Mouse (Mus musculus) neural tube, embryonic 10.5 days (tissue): ENCODE measurements around the gene Car11.
"Not testable (repeated sequence)": the region's sequence is repeated elsewhere in the genome, so short reads cannot be mapped to it uniquely, and the experiment has no call there.

Experiments
- DNase-seq: peaks from one replicate; pipeline ENCODE4 v3.0.0-alpha.2; 2017; ENCODE audit warnings: low spot score; ENCODE audit errors: extremely low spot score

Gene Car11

DNA sequence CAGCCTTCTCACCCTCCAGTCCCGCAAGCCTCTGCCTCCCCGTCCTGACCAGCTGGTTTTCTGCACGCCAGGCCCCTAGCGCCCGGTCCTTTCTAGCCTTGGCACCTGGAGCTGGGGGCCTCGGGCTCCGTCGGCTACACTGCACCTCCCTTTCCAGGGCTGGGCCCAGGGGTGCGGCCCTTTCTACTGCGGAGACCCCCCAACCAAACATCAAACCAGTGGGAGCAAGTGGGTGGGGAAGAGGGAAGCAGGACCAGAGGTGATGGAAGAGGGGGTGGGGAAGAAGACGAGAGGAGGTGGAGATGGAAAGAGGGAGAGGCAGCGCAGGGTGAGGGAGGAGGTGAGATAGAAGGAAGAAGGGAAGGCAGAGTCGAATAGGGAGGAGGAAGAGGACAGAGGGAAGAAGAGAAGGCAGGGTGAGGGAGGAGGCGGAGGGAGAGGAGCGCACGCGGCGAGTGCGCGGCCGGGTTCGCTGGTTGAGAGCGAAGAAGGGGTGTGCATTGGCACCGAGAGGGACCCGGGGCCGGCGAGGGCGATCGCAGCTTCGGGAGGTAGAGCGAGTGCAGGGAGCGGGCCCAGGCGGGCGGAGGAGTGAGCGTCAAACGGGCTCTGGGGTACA, at the start of gene Car11:
Gene Car11, plus strand, starts transcription at position 321 of the 619 bp plus-strand sequence.
- no peak for DNase-seq

DNA sequence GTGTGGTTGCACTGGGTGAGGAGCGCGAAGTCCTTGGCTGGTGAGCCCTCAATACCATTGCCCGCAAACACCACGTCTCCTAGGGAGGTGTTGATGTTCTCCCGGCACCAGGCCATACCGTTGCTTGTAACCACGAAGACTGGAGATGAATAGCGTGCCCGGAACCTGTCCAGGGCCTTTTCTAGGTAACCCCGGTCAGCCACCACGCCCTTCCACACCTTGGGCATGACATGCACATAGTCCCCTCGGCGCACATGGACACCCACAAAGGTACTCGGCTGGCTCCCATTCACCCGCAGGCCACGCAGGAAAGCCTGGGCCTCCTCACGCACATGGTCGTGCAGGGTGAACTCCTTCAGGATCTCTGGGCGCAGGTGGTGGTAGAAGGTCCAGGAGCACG, 49.2 kb upstream of the Car11 start:
- not testable (repeated sequence) for DNase-seq

DNA sequence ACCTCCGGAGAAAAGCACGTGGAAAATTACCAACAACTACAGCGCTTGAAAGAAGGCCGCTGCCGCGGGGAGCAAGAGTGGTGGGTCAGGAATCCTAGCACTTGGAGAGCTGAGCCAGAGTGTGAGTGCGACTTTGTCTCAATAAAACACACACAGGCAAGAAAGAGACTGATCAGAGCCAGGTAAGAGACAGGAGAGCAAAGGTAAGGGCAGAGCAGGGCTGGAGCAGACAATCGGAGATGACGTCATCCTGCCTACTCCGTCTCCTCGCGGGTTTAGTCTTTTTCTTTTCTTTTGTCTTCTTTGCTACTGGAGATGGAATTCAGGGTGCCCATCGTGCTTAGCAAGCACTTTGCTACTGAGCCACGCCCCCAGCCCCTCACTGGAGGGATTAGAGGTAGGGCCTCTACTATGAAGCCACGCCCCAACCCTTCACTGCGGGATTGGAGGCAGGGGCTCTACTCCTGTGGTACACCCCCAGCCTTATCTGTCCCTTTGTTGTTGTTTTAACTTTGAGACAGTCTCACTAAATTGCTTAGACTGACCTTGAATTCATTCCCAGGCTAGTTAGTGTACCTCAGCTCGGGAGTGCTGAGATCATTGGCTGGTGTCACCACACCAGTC, 45.1 kb upstream of the Car11 start:
- DNase-seq = no peak

DNA sequence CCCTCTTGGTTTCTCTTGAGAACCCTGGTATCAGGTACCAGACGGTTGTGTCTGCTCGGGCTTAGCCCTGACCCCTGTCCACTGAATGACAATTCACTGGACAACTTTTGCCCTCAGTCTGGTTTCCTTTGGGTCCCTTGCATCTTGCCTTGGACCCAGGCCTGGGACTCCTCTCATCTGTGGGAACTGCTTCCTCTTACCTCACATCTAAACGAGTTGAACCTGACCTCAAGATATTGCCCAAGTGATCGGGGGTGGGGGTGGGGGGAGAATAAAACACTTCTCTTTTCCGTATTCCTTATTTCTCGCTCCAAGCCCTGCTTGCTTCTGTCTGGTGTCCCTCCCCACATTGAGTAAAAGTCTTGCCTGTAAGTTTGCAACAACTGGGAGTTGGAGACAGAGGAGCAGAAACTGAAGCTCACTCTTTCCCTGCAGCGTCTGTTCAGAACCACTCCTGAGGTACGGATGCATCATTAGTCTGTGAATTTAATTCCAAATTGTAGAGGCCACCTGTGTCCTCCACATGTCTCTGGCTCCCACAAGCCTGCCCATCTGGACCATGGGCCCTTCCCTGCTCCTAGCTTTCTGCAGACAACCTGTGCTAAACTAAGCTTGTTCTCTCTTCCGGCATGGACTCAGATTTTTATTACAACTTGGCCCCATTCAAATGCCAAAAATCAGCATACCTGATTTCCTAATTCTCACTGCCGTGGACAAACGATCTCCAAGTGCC, 38.7 kb upstream of the Car11 start:
- no peak for DNase-seq

DNA sequence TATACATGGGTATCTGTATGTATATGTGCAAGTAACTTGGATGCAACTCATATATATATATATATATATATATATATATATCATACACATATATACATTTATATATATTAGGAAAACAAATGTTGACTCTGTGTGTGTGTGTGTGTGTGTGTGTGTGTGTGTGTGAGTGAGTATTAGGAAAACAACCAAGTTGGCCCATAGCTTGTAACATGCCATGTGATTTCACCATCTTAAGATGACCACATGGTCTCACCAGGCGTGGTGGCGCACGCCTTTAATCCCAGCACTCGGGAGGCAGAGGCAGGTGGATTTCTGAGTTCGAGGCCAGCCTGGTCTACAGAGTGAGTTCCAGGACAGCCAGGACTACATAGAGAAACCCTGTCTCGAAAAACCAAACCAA, 37.9 kb upstream of the Car11 start:
- not testable (repeated sequence) for DNase-seq

DNA sequence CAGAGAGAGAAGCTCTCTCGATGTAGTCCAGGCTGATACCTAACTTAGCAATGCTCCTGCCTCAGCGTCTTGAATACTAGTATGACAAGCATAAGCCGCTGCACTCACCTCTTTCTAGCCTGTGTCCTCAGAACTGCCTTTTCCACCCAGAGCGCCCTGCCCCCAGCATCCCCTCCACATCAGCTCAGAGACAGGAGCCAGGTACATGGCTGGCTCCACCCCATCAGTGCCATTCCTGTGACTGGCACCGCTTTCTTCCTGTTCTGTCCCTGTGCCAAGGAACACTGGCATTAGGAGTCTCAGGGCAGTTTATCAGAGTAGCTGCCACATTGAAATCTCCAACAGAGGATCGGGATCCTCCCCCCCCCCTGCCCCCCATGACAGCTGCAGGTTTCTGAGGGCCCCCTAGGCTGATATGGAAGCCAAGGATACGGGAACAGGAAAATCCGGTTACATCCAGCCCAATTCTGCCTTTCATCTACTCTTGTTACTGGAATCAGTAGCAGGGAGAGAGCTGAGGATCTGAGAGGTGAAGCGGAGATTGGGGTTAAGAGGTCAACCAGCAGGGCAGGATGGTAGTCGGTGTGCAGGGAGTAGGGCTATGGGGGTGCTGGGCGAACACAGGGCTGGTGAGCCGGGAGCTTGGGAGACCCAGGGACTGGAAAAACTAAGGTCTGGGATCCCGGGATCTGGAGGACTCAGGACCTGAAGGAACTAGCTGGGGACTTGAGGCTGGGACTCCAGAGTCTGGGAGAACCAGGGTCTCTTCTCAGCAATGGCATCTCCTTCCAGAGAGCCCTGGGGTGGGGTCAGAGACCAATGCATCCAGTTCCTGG, 34.1 kb upstream of the Car11 start:
- no peak for DNase-seq

DNA sequence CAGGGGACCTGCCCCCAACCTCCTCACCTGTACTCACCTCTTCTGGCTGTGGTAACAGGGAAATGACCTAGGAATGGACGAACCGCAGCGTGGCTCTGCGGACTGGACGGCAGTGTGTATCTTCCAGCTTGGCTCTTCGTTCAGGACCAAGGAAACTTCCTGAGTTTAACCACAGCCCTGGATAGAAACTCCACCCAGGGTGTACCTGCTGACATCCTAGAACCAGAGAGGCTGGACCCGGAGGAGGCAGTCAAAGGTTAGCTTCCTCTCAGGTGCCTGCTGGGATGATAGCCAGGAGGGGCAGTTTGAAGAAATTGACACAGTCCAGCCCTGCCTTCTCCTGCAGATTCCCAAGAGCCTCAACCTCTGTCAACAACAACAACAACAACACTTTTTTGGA, 33.5 kb upstream of the Car11 start, which contains the start of gene Fut2:
Gene Fut2, minus strand, starts transcription at position 234 of the 400 bp plus-strand sequence.
- no peak for DNase-seq

DNA sequence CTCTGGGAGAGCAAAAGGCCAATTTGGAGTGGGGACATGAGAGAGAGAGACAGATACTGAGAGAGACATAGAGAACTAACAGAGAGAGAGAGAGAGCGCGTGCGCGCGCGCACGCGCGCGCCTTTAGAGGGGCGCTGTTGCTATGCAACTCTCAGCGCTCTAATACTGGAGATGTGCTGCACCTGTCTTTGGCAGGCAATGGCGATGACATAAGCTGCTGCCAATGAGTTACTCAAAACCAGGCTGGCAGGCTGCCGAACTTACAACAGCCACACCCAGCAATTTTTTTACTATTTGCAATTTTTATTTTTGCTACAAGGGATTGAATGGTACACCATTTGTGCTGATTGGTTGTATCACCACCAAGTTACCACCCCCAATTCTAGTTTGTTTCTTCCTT, 31.9 kb upstream of the Car11 start:
- no peak for DNase-seq

DNA sequence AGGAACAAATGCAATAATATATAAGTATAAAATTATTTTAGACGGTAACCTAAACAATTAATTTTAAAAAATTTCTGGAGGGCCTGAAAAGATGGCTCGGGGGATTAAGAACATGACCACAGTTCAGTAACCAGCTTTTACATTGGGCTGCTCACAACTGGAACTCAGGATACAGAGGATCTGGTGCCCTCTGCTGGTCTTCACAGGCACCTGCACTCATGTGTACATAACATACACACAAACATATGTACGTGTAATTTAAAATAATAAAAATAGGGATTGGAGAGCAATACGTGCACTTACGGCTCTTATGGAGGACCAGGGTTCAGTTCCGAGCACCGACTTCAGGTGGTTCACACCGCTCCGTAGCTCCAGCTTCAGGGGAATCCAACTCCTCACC, 30.7 kb upstream of the Car11 start:
- no peak for DNase-seq

DNA sequence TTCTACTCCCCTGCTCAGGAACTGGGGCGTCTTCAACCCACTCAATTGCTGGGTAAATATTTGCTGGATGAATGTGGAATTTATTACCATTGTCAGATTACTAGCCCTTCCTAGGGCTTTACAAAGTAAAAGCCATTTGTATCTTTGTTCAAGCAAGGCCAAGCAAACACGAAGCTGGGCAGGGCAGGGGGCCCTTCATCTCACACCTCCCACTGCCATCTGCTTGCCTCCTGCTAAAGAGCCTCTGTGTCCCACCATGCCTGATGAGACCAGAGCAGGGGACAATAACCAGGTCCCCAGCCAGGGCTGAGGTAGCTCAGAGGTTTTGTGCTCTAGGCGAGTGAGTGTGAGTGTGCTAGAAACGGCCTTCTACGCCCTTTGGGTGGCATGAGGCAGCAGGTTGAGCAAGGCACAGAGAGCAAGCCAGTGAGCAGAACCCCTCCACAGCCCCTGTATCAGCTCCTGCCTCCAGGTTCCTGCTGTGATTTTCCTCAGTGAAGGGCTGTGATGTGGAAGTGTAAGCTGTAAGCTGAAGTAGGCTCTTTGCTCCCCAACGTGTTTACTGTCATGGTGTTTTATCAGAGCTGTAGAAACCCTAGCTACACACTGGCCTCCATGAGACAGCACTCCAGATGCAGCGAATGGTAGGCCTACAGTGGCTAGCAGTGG, 21.9 kb upstream of the Car11 start:
- DNase-seq = no peak

DNA sequence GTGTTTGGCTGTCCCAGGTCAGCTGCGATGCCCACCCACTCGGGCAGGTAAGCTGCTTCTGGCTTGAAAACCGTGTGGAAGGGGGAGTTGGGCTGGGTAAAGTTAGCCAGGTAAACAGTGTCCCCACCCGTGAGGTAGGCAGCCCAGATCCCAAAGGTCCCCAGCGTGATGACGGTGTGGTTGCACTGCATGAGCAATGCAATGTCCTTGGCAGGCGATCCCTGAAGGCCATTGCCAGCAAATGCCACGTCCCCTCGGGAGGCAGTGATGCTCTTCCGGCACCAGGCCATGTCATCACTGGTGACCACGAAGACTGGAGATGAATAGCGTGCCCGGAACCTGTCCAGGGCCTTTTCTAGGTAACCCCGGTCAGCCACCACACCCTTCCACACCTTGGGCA, 21.1 kb upstream of the Car11 start:
- no peak for DNase-seq

DNA sequence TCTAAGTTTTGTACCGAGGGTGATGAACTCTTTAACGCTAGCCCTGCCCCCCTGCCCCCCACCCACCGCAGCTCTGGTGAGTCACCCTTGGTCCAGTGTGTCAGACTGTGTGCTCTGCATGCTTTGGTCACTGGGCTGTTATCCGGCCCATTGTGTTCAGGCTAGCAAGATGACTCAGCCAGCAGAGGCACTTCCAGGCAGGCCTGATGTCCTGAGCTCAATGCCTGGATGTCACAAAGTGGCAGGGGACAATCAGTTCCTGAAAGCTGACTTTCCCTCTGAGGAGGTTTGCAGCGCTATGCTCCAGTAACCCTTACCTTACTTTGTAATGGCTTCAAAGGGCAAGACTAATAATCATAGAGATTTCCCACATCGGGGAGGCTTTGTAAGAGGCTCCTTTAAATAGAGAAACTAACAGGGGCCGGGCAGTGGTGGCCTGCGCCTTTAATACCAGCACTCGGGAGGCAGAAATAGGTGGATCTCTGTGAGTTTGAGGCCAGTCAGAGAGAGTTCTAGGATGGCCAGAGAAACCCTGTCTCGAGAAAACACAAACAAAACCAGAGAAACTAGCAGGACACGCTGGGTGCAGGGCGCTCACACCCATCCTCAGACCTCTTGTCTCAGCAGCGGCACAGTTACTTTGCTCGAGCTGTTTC, 19.5 kb upstream of the Car11 start:
- DNase-seq = no peak

DNA sequence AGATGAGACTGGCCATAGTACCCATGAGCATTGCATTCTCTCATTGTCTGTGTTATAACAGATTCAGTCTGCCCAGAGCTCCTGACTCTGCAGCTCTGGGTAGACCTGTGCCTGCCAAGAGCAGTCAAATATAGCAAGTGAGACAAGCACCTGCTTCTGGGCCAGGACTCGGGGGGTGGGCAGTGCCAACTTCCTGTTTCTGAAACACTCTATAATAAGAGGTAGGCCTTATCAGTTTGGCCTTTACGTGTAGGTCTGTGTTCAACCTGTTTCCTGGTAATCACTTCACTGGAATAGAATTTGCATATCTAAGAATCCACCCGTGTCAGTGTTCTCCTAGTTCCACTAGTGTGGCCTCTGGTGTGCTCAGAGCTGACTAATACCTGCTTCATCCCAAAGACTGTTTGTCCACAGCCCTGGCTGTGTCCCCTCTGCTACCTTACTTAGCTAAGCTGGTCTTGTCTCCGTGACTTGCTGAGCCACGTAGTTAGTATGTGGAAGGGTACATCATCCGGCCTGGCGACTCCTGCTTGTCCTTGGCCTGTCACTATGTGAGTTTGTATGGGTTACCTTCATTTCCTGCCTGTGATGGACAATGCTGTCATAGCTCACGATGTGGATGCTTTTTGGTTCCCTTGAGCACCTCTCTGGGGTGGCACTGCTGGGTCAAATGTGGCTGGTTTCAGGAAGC, 18.5 kb upstream of the Car11 start:
- no peak for DNase-seq

DNA sequence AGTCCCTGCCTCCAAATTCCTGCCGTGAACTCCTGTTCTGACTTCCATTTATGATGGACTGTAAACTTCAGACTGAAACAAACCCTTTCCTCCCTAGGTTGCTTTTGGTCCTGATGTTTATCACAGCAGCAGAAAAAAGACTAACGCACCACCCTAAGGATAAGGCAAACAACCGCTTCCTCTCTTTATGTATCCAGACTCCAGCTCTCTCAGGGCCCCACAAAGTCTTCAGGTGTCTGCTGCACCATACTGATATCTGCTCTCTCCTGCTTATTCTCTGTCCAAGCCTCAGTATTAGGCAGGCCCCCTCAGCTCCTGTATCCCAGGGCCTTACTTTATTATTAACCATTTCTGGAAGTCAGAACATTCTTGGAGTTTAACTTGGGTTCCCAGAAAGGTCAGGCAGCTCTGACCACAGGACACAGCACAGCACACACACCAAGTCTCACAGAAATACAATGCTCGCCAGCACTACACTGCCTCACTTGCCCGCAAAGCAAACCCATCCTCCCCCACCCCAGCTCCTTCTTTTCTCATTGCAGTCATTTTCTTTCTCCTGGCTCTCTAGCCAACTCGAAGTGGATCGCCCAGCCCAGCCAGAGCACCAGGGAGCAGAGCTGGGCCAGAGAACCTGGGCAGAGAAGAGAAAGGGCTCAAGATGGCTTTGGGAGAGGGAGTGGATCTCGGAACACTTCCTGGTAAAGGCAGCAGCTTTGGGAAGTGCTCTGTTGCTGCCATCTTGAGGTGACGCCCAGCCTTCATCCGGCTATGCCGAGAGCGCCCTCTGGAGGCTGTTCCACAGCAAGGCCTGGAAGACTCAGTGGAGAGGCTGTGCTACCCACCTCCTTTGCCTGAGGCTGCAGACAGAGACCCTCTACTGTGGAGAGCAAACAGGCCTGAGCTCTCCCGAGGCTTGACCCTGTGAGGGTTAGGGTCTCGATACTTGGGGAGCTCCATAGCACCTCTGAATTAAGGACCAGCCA, 17.2 kb upstream of the Car11 start:
- peak; percentile 94 for DNase-seq

DNA sequence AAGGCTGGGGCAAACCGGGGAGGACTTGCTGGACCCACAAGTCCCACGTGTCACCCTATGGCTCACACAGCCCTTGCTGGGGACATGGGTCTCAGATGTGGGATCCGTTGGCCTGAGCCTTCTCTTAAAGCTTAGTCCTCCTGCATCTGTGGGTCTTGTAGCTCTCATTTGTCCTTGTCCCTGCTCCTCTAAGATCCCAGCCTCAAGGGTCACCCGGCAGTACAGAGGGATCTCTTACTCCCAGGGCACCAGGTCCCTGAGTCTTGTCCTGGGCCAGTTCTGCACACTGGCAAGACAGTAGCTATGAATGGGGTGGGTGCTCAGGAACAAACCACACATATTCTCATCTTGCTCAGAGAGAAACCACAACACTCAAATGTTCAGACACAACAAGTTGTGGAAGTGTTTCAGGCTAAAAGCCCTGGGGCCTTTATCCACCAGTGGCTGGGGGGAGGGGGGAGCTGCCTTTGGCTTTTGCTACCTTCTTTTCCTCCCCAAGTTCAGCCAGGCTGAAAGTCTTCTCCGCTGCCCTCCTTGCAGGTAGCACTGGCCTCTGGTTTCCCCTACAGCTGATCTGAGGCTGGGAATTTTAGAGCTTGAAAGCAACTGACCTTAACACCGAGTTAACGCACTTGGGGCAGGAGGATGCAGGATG, 16.1 kb upstream of the Car11 start, which contains the start of gene Ntn5:
Gene Ntn5, plus strand, starts transcription at position 627 of the 655 bp plus-strand sequence.
- DNase-seq = no peak

DNA sequence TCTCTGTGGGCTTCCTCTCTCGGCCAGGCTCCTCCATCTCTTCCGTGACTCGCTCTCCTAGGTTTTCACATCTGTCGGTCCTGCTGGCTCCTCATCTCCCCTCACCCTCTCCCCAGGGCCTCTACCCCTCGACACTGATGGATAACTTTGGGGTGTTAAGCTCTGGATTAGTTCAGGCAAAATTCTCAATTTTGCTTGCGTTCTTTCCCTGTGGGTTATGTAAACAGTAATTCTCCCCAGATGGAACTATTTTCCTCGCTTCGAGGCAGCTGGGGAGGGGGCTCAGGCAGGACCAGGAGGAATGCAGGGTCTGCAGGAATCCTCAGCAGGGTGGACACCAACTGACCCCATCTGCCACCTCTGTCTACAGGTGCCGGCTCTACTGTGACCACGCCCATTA, 13.8 kb upstream of the Car11 start:
- no peak for DNase-seq

DNA sequence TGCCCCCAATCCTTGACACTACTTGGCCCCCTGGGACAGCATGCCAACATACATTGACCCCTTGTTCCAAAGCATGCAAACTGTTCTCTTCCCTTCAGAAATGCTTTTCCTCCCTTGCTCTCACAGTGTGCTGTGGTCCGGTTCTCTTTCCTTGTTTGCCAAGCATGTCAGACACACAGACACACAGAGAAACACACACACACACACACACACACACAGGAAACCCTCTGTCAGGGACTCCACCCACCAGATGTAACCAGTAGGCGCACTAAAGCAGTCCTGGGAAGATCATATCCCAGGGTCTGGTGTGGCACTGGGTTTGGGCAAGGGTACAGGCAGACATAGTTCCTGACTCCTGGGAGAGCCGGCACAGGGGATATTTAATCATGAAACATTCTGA, 12.8 kb upstream of the Car11 start:
- no peak for DNase-seq

DNA sequence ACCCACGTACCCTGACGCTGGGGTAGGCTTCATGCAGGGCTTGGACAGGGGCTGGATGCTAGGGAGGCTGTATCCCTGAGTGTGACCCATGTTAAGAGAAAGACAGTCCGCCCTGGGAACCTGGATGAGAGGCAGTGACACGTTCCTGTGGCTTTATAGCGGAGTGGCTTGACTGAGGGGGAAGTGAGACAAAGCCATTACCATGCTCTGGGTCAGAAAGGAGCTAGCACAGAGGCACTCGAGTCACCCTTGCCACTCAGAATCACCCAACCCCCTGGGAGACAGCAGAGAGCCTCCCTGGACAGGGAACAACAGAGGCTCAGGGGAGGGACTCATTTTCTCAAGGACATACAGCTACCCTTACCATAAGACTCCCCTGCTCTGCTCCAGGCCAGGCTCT, 10.5 kb upstream of the Car11 start:
- no peak for DNase-seq
